Mouse (Mus musculus) kidney, embryonic 15.5 days (tissue): ENCODE data around the gene 9130213A22Rik. TPM values are rescaled to one million over a fixed set of nuclear protein-coding genes. Genes with fewer than 3 reads are reported as not detected.

Source experiments
- polyA plus RNA-seq: library from polyadenylated mRNA; unstranded; fragments of >200 nt; fragmentation: Nextera tagmentation; extraction: Ambion mirVana; gene quantifications from 2 replicates; pipeline ENCODE4 v1.2.1, GENCODE M21; 2015

Gene 9130213A22Rik
- polyA plus RNA-seq, 1 experiment from 2014 or later: 0.51 TPM

Other genes starting within 250 kb of the 9130213A22Rik start
- 0.18 and 0.27 TPM in 2 replicates for gene Rnf222, start 234.0 kb downstream of the 9130213A22Rik start, polyA plus RNA-seq
- 1,042 and 1,119 TPM in 2 replicates for gene Rpl26, start 221.0 kb downstream of the 9130213A22Rik start, polyA plus RNA-seq
- gene Odf4, start 195.5 kb downstream of the 9130213A22Rik start, polyA plus RNA-seq: not detected in 2 replicates
- 15.8 and 19.6 TPM in 2 replicates for gene Arhgef15, start 165.1 kb downstream of the 9130213A22Rik start, polyA plus RNA-seq
- 4.8 and 5.0 TPM in 2 replicates for gene Slc25a35, start 154.5 kb downstream of the 9130213A22Rik start, polyA plus RNA-seq
- 63.4 and 67.7 TPM in 2 replicates for gene Rangrf, start 147.4 kb downstream of the 9130213A22Rik start, polyA plus RNA-seq
- gene Pfas, start 114.1 kb downstream of the 9130213A22Rik start, polyA plus RNA-seq: 43.9 and 45.9 TPM in 2 replicates
- 50.6 and 72.7 TPM in 2 replicates for gene Ctc1, start 106.7 kb downstream of the 9130213A22Rik start, polyA plus RNA-seq
- gene Aurkb, start 76.9 kb downstream of the 9130213A22Rik start, polyA plus RNA-seq: 164 and 175 TPM in 2 replicates
- 7.4 and 8.7 TPM in 2 replicates for gene Borcs6, start 62.9 kb downstream of the 9130213A22Rik start, polyA plus RNA-seq
- gene Tmem107, start 51.8 kb downstream of the 9130213A22Rik start, polyA plus RNA-seq: 60.8 and 64.3 TPM in 2 replicates
- 83.5 and 101 TPM in 2 replicates for gene Vamp2, start 34.1 kb downstream of the 9130213A22Rik start, polyA plus RNA-seq
- 12.1 and 13.7 TPM in 2 replicates for gene Per1, start 27.4 kb downstream of the 9130213A22Rik start, polyA plus RNA-seq
- gene Hes7, start 2.2 kb downstream of the 9130213A22Rik start, polyA plus RNA-seq: 0.42 and 0.46 TPM in 2 replicates
- gene Aloxe3, start 3.3 kb upstream of the 9130213A22Rik start, polyA plus RNA-seq: 0.60 and 1.3 TPM in 2 replicates
- gene Alox12b, start 34.4 kb upstream of the 9130213A22Rik start, polyA plus RNA-seq: 0.08 and 0.42 TPM in 2 replicates
- gene Alox8, start 75.3 kb upstream of the 9130213A22Rik start, polyA plus RNA-seq: 0.33 and 0.47 TPM in 2 replicates
- gene Gucy2e, start 114.4 kb upstream of the 9130213A22Rik start, polyA plus RNA-seq: 0.09 and 0.17 TPM in 2 replicates
- 23.0 and 23.9 TPM in 2 replicates for gene Cntrob, start 201.2 kb upstream of the 9130213A22Rik start, polyA plus RNA-seq
- 152 and 160 TPM in 2 replicates for gene Trappc1, start 201.4 kb upstream of the 9130213A22Rik start, polyA plus RNA-seq
- gene Kcnab3, start 203.7 kb upstream of the 9130213A22Rik start, polyA plus RNA-seq: 2.9 and 3.5 TPM in 2 replicates
- 16.6 and 17.1 TPM in 2 replicates for gene Rnf227, start 217.9 kb upstream of the 9130213A22Rik start, polyA plus RNA-seq
- gene Chd3, start 246.8 kb upstream of the 9130213A22Rik start, polyA plus RNA-seq: 54.8 and 62.8 TPM in 2 replicates